Mouse (Mus musculus): Measurements from ENCODE around the gene Stx11.

Stx11 gene

DNA sequence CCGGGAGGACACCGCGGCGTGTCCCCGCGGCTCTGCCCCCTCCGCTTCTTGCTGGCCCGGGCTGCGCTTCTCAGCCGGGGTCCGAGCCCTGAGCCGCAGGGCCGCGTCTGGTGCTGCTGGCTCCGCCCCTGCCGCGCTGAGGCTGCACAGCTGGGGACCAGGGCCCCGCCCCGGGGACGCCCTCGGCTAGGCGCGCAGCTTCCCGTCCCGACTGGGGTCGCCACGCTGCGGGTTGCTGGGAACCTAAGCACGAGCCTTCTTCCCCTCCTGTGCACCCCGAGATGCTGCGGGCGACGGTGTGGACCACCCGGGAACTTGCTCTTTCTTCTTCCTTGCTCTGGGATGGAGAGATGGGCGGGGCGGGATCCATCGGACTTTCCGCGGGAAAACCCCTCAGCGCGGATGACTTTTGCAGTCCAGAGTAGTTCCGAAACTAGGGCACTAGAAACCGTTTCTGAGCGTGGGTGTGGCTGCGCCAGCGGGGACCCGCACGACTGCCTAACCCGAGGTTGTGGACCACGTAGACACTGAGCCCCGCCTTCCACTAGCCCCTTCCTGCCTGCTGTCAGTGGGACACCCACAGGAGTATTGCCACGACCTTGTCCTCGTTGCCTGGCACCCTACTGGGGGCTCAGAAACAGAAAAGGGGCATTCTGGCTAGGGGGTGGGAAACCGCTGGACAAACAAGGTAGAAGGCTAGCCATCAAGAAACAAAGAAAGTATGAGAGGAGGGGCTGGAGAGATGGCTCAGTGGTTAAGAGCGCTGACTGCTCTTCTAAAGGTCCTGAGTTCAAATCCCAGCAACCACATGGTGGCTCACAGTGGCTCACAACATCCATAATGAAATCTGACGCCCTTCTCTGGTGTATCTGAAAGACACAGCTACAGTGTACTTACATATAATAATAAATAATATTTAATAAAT lies at the start of gene Stx11:
TSS of gene Stx11 (minus strand) at position 148 of the 925 bp plus-strand sequence.
- peak; percentile 43 for DNase-seq (ENCODE audit: low spot score)

DNA sequence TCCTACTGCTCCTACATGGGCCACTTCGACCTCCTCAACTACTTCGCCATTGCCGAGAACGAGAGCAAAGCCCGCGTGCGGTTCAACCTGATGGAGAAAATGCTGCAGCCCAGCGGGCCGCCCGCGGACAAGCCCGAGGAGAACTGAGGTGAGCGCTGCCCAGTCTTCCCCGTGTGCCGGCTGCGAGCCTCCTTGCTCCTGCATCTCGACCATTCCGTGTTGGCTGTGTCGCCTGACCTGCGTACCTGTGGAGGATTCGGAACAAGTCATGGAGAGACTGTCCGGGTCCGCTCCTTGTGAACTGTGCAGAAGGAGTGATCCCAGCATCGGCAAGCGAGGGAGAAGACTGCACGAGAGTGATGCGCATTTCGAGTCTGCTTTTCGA lies 44.6 kb upstream of the Stx11 start:
- DNase-seq (ENCODE audit: low spot score): no peak

DNA sequence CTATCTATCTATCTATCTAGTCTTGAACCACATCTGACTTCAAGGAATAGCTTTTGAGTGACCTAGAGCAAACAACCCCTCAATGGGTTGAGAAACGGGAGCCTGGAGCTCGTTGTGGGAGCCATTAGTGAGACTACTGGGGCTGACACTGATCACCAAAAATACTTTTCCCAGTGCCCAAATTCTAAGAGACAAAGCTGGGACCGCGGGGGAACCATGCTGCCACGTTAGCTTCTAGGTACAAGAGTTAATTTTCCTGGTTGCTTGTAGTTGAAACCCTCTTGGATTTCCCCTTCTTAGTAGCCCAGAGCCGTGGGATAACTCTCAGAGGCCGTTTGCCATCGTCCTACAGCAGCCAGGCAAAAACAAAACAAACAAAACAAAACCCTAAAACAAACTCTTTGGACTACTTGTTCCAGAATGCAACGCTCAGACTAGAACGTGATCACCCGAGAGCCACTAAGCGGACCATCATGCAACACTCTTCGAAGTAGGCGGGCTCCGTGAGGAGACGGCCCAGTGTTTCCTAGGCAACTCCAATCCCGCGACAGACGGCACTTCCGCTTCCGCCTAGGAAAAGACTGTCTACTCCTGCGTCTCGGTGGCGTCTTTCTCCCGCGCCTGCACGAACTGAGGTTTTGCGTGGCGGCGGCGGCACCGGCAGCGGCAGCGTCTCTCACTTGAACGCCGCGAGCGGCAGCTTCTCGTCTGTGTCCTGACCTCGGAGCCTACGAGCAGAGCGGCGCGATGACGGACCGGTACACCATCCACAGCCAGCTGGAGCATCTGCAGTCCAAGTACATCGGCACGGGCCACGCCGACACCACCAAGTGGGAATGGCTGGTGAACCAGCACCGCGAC lies 44.0 kb upstream of the Stx11 start:
- DNase-seq (ENCODE audit: low spot score): peak; percentile 94

DNA sequence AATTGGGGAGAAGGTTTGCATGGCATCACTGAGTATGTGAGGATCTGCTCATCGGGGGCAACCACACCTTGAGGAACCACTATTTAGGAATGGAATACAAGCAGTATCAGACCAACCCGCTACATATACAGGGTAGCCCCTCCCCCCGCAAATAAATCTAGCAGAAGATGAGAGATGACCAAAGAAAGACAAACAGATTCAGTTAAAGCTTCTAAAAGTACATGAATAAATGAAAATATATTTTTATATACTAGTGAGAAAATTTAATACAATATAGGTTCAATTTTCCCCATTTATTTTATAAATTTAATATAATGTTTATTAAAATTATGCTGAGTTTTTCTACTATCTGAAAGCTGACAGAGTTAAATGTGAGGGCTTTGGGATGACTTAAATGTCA lies 40.9 kb upstream of the Stx11 start, which contains the start of gene Sf3b5:
TSS of gene Sf3b5 (plus strand) at position 301 of the 400 bp plus-strand sequence.
- no peak for DNase-seq (ENCODE audit: low spot score)

DNA sequence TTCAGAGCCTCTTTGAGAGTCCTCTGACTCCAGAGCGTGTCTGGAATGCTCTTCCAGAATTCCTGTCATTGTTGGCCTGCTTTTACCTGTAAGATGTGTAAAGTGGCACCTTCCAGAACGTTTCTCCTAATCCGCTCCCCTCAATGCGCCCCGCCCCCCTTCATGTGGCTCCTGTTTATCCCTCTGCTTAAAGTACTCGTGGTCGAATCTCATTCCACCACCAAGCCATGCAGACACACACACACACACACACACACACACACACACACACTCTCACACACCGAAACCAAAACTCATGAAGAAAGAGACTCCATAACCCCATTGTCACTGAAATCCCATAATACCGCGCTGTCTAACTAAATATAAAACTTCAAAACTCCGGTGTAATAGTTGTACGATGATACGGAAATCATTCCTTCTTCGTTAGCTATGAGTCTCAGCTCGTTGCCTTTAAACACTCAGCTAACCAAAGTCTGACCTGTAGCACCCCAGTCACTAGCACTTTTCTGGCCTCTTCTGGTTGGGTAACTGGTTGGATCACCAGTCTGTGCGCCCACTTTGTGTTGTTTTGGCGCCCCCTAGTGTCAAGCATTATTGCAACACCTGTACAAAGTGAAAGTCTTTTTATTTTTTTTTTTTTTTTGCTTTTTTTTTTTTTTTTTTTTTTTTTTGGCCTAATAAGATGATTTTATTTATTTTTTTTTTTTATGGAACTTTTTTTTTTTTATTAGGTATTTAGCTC lies 32.8 kb upstream of the Stx11 start:
- DNase-seq (ENCODE audit: low spot score): peak; percentile 49

DNA sequence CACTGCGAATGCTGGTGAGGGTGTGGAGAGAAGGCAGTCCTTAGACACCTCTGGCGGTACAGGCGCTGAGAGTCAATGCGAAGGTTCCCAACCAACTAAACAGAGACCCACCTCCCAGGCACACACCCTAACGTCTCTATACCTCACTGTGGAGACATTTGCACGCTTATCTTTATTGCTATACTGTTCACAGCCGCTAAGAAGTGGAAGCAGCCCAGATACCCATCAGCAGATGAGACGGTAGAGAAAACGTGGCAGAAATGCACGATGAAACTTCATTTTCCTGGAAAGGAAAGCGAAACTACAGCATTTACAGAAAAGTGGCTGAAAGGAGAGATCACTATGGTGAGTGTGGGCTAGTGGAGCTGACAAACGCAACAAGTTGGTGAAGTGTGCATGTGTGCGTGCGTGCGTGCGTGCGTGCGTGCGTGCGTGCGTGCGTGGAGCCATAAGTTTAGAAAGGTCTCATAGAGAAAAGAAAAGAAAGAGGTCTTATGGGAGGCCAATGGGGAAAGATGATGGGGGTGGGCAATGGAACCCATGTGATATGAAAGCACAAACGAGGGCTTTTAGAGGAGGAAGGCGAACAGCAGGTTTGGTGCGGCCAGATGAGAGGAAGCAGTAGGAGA lies 29.4 kb upstream of the Stx11 start:
- no peak for DNase-seq (ENCODE audit: low spot score)

DNA sequence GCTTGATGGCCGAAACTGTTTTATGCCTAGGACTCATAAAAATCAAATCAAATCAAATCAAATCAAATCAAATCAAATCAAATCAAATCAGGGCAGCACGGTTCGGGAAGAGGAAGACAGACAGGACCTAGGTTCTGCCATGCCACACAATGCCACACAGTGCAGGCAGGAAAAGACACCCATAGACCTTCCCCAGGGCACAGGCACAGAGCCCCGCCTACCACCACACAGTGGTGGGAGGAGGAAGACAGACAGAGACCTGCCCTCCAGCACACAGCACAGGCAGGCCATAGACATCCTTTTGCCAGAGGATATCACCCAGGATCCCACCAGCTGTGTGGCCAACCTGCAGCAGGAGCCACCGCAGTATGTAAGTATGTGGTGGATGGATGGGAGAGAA lies 27.9 kb upstream of the Stx11 start:
- DNase-seq (ENCODE audit: low spot score): no peak

DNA sequence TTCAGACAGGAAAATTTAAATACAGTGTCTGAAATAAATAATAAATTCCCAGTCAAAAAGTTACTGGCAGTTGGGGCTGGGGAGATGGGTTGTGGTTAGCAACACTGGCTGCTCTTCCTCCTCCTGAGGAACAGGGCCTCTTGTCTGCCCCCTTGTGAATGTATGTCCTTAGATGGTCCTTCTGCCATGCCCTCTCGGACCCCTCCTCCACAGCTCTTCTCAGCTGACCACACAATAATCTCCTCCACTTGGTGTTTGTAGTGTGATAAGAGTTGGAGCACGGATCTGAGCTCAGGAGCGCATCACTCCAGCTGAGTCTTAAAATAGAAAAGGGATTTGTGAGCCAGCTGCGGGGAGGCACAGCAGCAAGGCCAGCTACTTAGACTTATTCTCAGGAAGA lies 22.8 kb upstream of the Stx11 start:
- no peak for DNase-seq (ENCODE audit: low spot score)

DNA sequence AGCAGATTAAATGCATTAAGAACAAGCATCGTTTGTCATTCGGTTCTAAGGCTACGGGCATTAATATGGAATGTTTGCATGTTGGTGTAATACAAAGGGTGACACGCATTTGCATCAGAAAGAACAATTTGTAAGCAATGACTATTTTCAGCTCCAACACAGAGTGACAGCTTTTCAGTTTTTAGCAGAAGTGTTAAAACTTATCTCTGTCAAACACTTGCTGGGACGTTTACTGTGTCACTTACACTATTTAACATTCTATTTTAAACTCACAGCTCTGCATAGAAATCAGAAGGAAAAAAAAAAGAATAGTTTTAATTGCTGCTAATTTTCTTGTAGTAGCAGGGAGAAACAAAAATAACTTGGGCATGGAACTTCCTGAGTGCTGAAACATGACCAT lies 22.4 kb upstream of the Stx11 start:
- DNase-seq (ENCODE audit: low spot score): no peak

DNA sequence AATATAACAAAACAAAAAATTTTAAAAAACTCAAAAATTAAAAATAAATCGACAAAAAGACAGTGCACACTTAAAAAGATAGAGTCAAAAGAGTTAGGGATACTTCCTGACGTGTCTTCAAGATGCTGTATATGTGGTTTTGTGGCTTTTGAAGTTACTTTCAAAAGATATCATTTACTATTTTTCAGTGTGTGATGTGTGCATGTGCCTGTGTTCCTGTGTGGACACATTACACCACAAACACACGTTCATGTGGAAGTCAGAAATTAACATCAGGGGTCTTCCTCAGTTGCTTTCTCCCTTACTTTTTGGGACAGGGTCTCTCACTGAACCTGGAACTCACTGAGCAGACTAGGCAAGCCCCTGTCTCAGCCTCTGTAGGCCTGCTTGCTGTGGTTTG lies 20.9 kb upstream of the Stx11 start:
- DNase-seq (ENCODE audit: low spot score): no peak

DNA sequence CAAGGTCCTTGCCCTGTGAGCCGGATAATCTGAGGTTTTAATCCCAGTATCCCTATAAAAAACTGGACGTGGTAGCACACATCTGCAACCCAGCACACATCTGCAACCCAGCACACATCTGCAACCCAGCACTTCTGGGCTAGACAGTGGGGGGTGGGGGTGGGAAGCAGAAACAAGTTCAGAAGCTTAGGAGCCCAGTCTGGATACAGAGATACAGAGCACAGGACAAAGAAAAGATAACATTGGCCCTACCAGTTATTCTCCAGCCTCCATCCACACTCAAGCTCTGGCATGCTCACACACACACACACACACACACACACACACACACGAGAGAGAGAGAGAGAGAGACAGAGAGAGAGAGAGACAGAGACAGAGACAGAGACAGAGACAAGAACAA lies 19.4 kb upstream of the Stx11 start:
- DNase-seq (ENCODE audit: low spot score): no peak

DNA sequence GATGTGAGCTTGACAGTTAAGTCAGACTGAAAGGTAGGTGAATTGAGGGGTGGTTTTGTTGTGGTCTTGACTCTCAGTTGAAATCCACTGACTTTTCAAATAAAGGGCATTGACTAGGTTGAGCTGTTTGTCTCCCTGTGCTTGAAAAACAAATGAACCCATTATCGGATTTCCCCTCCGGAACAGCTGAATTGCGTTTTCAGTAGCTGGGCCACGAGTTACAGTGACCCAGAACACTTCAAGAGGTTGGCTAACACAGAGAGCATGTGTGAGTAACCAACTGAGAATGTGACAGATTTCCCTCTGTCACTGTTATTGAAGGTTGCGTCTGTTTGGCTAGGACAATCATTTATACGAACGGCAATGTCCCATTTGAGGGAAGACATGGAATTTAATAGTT lies 17.0 kb upstream of the Stx11 start:
- no peak for DNase-seq (ENCODE audit: low spot score)

DNA sequence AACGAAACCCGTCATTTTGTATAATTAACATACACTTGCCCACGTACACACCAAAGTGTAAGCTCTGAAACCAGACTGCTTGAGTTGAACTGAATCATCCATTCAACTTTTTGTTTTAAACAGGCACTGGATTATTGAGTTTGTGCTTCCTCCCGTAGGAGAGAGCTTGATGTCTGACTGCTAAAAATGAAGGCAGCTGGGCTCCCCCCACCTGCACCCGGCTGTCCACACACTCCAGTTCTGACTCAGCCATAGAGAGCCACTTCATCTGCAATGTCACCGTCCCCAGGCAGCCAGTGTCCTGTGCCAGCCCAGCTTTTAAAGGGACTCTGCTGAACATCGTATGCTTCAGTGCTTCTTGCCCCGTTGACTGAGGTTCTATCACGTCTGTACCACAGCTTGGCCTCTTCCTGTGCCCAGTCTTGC lies 13.7 kb upstream of the Stx11 start:
- no peak for DNase-seq (ENCODE audit: low spot score)

DNA sequence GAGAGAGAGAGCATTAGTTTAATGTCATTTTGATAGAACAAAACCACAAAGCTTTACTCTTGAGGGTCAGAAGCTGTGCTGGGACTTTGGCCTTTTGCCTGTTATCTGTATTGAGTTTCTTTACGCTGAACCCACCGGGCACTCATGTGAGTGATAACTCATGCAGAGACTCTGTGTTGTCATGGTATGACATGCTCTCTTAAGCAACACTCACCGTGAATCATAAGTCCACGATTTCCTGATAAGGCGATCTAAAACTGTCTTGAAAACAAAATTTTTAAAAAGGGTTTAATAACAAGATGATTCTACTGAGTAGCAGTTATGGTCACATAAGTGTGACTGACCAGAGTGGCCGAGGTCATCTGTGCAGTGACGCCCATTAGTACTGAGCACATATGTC lies 12.5 kb upstream of the Stx11 start:
- no peak for DNase-seq (ENCODE audit: low spot score)

DNA sequence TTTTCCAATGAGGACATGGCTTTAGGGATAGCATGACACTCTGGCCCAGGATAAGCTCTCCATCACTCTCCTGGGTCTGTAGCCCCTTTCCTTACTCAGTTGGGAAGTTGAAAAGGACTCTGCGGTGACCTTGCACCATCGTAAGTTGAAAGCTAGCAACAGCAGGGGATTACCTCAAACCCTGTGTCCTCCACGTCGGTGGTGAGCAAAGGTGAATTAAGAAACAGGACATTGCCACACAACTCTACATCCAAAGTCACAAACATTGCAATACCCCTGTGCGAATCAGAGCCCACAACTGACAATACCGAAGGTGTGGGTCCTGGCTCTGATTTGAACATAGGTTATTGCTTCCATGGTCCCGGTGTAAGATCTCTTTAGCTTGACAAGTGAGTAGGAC lies 11.9 kb upstream of the Stx11 start:
- DNase-seq (ENCODE audit: low spot score): no peak

DNA sequence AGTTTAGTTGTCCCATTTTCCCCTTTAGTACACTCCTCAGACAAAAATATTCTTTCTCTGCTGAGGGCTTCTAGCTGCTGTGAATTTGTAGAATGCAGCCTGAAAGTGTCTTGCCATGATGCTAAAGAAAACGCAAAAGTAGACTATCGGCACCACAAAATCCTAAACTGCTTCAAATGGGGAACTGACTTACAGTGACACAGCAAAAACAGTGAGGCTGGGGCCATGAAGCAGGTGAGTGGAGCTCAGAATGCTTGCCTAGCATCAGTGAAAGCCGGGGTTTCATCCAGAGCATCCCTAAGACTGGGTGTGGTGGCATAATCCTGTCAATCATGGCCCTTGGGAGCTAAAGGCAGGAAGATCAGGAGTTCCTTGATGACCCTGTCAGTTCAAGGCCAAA lies 11.4 kb upstream of the Stx11 start:
- no peak for DNase-seq (ENCODE audit: low spot score)

DNA sequence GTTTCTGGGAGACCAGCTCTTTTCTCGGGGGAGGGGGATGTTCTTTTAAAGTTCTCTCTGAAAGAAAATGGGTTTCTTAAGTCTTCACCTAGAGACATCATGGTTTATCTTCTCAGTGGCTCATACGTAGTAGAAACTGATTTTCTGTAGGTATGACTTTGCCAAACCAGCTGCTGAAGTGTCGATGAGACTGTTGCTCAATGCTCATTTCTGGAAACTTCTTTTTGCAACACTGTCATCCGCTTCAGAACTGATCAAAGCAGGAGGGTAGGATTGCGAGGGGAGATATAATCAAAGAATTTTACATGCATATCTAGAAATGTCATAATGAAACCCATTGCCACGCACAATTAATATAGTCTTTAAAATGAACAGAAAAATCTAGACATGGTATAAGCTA lies 10.5 kb upstream of the Stx11 start:
- no peak for DNase-seq (ENCODE audit: low spot score)

DNA sequence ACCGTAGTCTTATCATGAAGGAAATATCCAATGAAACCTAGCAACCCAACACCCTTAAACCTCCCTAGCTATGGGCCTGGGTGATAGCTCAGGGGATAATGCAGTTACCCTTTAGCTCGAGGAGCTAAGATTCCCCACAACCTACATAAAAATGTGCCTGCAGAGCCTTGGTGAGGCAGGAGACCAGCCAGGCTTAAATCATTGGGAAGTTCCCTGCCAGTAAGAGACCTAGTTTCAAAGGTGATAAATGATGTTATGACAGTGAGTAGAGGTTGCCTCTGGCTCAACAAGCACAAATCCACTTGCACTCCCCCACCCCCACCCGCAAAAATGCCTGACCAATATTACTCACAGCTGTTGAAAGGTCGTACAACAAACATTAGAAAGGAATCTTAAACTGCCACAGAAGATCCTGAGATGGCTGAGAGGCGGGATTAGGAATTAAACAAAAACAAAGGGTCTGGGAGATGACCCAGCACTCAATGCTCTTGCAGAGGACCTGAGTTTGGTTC lies 1.6 kb upstream of the Stx11 start:
- no peak for DNase-seq (ENCODE audit: low spot score)

DNA sequence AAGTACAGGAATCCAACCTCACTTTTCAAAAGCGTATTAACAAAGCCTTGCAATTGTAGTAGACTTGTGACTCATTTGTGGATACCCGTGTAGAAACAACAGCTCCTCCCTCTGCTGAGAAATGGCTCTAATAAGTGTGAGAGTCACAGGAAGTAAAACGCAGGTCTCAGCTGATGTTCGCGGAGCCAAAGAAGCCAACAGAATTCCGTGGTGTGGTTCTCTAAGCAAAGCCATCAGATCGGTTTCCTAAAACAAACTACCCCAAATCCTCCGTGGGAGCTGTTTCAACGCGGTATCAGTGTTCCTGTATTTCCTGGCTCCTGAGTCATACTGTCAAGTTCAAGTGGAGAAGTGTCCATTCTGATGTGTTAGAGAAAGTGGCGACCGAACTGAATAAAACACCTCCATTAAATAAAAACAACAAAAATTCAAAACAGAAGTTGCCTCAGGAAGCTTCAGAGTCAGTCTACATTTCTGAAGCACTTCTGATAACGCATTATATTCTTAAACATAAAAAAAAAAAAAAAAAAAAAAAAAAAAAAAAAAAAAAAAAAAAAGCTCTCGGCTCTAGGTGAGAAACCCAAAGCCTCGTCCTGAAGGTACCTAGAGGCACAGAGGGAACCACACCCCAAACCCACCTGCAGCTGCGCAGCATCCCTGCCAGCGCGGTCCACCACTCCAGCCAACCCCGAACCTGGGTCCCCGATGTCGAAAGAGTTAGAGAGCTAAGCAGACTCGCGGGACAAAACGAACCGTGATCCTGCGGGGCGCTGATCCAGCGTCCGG lies 543 bp downstream of the Stx11 start:
- DNase-seq (ENCODE audit: low spot score): no peak

DNA sequence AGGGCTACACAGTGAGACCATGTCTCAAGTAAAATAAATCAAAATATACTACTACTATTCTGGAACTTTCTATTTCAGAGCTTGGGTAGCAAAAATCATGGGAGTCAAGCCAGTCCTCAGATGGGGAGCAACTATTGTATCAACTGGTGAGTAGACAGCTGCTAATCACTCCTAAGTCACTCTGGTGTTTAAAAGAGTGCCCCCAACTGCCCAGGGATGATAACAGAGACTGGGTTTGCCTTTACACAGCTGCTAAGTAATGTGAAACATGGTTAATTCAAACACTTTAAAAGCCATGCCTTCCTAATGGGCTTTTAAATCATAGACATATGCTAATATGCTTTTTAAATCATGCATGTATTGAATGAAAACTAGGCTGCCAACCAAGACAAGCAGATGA lies 1.9 kb downstream of the Stx11 start:
- DNase-seq (ENCODE audit: low spot score): no peak

DNA sequence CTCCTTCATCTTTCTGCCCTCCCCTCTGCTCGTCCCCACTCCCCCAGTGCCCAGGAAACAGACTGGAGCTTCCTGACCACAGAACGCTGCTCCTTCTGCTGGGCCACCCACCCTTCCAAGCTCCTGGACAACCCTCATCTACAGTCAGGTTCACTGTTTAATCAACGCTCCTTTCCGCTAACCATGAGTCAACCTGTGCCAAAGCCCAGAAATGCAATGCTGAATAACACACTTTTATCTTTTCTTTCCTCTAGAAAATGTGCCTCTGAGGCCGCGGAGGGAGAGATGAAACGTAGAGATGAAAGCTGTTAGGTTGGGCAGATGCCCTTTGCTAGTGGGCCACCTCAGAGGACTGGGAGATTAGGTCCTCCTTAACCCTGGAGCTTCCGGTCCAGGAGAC lies 2.6 kb downstream of the Stx11 start:
- DNase-seq (ENCODE audit: low spot score): no peak
